Mouse (Mus musculus) erythroid progenitor cell, adult 5-6 weeks (primary cell): Measurements from ENCODE around the gene Ache. TPM values are rescaled to one million over a fixed set of nuclear protein-coding genes. Genes with fewer than 3 reads are reported as not detected.
"Not testable (repeated sequence)": the region's sequence is repeated elsewhere in the genome, so short reads cannot be mapped to it uniquely, and the experiment has no call there.

Experiments used
- ATAC-seq: replicated peaks from 2 replicates; pipeline ENCODE4 v1.8.0; 2016; ENCODE audit warnings: moderate number of reproducible peaks, mild to moderate bottlenecking, moderate TSS enrichment, inconsistent platforms; ENCODE audit not compliant: poor library complexity, low FRiP score, severe bottlenecking
- total RNA-seq, 2 experiments: library from RNA; stranded (forward) in 1 of 2; stranded (reverse) in 1 of 2; fragments of 150-400 nt in 1 of 2; fragments of 186-747, 209-891 nt in 1 of 2; gene quantifications; 2 replicates each; pipeline versions ENCODE4 v1.2.3 to v1.2.4; 2015 to 2017; ENCODE audit warnings: low replicate concordance in 2 of 2

Ache gene
- total RNA-seq (2015; ENCODE audit: low replicate concordance) (261 and 288 TPM in 2 replicates), total RNA-seq (2017; ENCODE audit: low replicate concordance) (159 and 175 TPM in 2 replicates)

DNA sequence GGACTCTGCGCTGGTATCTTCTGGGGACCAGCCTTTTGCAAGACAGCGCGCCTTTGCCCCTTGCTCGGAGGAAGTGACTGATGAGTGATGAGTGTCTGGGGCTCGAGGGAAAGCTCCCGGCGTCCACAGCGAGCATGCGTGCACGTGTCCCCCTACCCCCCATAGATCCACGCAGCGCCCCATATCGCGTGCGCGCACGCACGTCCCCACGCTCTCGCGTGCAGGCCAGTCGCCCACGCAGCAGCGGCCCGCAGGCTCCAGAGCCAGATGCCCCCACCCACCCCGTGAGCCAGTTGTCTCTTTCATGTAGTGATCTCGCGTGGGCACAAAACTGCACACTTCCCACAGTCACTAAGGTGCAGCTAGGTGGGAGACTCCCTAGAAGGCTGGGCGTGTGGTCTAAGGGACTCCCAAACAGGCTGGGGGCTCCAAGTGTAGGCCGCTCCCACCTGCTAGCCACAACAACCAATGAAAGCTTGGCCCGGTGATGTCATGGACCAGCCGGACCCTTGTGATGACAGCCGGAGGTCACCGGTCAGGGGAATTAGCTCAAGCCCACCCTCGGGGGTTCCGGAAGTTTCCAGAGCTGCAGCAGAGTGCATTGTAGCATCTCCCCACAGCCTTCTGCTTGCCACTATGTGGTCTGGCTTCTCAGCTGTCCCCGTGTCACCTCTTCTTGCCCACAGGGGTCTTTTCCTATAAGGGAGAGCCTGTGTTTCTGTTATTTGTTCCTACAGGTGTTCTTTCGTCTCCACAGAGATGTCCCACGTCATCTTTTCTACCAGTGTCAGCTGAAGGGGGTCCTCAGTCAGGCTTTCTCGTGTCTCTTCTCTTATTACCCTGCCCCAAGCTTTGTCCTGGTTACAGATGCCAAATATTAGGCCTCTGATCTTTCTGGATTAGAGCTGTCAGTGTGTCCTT, at the start of gene Ache:
Ache (plus strand) TSS at position 488 of the 921 bp plus-strand sequence.
- no peak for ATAC-seq

DNA sequence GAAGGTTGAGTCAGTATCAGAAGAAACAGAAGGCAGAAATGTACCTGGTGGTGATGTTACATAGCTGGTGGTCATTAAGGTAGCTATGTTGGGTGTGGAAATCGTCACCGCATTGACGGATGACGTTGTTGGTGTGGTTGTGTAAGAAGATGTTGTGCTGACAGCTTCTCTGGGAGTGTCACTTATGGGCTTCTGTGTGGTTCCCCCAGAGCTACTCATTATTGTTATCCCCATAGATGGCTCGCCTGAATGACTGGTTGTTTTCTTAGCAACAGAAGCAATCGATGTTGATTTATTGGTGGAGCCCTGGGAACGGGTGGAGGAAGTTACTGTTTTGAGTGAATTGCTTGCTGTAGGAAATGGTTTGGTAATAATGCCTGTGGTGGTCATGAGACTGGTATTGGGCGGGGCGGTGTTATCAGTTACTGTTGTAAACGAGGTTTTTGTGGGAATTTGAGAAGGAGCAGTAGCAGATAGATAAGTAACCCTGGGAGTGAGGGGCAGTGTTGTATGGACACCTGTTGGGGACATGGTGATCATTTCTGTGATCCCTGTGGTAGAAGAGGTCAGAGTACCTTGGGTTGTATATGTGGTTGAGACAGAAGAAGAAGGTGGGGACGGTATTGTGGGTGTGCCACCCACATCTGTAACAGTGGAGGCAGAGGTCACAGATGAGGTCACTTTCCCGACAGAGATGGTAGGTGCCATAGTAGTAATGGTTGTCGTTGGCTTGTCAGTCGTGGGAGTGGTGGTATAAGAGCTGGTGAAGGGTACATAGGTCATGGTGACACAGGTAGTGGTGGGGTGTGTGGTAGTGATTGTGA, 23.2 kb upstream of the Ache start:
- ATAC-seq: 0 out of 2 replicates have a peak, but pooled peaks have one; percentile 39

DNA sequence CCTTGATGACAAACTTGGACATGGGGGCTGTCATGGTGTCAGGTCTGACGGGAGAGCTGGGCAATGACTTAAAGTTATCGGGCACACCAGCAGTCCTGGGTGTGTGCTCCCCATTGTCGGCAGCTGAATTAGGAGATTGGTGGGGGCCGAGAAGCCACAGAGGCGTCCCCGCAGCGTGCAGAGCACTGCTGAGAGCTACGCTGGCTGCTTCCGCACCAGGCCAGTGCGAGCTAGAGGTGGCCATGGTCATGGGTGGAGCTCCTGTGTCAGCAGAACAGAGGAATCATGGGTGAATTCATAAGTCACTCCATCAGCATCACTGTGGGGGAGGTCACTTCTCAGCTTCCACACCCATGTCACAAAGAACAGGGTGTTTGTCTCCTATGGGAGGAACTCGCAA, 22.5 kb upstream of the Ache start:
- no peak for ATAC-seq

DNA sequence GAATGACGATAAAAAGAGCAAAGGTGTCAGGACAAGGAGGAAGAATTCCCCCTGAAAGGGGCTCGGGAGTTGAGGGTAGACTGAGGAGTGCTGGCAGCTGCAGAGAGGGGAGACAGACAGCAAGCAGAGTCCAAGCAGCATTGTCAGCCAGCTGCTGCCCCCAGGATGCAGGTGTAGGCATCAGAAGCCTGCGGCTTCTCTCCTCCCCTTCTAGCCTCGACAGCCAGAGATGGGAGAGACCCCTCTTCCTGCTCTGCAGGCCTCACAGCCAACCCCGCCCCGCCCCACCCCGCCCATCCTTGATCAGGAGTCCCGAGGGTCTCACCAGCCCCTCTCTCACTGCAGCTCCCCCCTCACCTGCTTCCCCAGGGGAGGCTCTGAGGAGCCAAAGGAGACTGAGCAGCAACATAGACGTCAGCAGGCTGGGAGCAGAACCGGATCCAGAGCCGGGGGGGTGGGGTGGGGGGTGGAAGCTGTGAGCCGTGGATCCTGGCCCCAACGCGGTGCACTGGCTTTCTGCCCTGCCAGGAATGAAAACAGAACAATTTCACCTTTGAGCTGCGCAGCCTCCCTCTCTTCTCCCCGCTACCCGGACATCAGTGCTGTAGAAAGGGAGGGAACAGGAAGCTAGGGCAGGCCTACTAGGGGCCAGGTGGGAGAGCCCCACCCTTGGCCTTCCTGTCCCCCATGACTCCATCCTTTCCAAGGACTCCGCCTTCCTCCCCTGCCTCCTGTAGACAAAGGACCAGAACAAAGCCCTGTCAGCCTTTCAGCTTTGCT, 19.0 kb upstream of the Ache start:
- ATAC-seq: no peak

DNA sequence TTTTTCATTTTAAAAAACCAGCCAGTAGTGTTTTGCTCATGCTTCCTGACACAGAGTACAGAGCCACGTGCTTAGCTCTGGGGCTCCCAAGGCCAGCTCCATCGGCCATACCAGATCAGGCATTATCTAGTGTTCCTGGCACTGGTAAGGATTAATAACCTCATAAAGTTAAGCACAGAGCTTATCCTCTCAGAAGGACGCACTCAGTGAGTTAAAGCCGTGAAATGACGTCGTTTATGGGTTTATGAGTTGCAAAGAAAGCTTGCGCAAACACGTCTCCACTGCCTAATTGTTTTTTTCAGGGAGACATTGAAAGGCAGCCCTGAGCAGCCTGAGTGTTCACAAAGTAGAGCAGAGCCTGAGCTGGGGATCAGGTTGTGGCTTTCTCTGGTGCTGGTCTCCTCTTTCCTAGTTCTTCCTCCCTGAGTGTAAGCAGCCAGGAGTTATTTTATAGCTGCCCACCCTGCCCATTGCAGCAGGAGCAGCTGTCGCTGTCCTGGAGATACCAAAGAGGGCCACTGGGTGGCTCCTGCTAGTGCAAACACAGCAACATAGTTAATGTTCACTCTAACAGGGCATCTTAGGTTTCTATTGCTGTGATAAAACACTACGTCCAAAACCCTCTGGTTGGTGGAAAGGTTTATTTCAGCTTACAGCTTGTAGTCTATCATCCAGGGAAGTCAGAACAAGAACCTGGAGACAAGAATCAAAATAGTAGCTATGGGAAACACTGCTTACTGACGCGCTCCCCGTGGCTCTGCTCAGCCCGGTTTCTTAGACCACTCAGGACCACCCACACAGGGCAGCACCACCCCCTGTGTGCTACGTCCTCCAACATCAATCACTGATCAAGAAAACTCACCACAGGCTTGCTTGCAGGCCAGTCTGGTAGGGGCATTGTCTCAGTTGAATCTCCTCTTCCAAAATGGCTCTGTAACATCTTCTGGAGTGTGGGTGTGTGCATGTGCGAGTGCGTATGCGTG, 9.7 kb upstream of the Ache start:
- ATAC-seq: no peak

DNA sequence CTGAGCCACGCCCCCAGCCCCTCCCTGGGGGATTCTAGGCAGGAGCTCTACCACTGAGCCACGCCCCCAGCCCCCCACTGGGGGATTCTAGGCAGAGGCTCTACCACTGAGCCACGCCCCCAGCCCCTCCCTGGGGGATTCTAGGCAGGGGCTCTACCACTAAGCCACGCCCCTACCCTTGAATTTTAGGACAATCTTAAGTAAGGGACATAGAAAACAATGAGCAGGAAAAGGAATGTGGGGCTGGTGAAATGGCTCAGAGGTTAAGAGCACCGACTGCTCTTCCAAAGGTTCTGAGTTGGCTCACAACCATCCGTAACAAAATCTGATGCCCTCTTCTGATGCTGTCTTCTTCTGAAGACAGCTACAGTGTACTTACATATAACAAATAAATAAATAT, 2.9 kb upstream of the Ache start:
- ATAC-seq: not testable (repeated sequence)

DNA sequence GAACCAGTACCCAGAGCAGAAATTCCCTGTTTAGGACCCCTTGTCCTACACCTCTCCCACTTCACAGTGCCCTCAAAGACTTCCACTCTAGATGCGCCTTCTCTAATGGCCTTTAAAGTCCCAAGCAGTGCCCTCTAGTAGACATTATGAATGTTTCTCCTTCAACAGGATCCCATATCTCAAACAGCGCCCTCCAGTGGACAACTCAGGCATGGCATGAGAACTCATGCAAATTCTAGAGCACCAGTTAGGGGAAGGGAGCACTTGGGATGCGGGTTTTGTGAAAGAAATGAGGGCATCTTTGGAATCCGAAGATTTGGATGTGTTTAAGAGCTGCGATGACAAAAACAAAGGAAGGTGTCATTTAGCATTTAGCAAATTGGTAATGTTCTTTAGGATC, 2.3 kb upstream of the Ache start:
- ATAC-seq: no peak

DNA sequence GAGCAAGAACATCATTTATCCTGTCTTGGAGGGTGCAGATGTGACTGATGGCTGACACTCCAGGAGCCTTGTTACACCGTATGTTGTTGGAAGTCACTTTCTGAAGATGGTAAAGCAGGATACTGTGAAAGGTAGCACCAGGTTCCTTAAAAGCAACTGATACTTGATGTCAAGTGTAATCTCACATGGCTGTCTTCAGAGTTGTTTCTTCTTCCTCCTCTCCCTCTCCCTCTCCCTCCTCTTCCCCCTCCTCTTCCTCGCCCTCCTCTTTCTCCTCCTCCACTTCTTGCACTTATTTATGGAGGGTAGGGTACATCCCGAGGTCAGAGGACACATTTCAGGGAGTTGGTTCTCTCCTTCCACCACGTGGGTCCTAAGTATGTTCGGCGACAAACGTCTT, 1.3 kb upstream of the Ache start:
- no peak for ATAC-seq

DNA sequence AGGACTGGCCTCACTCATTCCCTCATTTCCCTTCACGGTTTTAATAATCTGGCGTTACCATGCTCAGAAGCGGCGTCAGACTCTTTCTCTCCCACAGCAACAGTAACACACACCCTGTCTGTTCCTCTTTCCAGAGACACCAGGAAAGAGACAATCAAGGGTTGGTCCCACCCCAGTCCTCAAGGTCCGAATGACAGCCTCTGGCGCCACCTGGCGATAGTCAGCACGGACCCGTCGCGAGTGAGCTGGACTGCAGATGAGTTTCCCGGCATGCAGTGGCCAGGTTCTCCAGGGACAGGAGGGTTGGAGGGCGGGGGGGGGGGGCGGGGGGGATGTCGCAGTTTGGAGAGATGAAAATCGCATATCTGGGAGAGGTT, 676 bp upstream of the Ache start:
- peak; percentile 25; the same call in 1 of the 2 replicates for ATAC-seq

DNA sequence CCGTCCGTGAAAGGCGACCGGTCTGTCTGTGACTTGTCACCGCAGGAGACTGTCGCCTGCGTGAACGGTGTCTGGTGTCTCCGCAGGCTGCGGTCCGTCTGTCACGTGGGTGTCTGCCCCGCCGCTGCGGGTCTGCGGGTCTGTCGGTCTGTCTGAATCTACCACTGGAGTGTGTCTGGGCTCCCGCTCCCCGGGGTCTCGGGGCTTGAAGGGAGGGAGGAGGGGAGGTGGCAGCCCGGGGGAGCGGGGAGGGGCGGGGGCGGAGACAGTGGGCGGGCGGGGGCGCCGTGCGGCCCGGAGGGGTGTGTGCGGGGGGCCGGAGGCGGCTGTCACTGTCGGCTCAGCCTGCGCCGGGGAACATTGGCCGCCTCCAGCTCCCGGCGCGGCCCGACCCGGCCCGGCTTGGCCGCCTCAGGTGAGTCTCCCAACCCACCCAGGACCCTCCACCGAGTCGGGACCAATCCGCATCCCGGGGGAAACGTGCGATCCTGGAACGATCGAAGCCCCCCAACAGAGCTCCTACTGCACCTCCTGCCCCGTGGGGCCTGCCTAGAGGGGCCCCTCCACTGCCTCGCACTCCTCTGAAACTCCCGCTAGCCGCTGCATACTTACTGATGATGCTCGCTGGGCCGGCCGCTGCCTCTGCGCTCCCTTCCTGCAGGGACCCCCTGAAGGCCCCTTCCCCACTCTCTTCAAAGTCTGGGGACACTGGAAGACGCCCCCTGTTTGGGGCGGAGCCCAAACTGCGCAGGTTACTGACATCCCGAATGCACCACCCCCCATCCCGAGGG, 829 bp downstream of the Ache start:
- ATAC-seq: no peak

DNA sequence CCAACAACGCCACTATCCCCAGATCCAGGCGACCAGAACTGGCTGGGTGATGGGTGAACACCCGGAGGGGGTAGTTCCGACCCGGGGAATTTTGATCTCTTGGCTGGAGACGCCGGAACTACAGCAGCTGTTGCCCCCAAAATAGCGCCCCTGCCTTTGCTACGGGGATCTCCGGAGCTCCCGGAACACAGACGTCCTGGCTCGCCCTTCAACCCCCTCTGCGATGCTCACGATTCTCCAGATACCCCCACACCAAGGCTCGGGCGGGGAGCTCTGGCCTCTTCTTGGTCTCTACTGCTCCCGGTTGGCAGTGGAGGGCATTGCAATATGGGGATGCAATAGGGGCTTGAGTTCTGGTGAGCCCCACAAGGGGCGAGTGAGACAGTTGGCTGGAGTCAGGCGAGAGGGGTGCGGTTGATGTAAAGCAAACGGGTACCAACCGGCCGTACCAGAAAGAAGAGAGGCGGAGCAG, 1.7 kb downstream of the Ache start:
- peak; percentile 41 for ATAC-seq

DNA sequence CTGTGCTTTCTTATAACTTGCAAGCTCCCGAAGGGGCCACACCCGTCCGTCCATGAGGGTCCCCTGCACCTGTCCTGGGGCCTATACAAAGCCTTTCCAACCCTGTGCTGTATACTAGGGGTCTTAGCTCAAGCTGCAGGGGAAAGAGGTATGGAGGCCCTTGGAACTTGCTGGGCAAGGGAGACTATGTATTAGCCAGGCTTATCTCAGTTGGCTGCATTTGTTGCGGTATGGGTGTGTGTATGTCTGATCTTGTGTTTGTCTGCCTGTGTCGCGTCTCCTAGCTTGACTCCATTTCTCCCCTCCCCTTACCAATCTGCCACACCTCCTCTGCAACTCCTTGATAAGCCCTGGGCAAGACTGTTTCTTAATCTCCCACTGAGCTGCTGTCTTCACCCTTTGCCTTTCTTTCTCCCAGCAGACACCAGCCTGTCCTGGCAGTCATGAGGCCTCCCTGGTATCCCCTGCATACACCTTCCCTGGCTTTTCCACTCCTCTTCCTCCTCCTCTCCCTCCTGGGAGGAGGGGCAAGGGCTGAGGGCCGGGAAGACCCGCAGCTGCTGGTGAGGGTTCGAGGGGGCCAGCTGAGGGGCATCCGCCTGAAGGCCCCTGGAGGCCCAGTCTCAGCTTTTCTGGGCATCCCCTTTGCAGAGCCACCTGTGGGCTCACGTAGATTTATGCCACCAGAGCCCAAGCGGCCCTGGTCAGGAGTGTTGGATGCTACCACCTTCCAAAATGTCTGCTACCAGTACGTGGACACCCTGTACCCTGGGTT, 2.5 kb downstream of the Ache start:
- ATAC-seq: peak; percentile 53

DNA sequence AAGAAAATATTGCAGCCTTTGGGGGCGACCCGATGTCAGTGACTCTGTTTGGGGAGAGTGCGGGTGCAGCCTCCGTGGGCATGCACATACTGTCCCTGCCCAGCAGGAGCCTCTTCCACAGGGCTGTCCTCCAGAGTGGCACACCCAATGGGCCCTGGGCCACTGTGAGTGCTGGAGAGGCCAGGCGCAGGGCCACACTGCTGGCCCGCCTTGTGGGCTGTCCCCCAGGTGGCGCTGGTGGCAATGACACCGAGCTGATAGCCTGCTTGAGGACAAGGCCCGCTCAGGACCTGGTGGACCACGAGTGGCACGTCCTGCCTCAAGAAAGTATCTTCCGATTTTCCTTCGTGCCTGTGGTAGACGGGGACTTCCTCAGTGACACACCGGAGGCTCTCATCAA, 3.4 kb downstream of the Ache start:
- ATAC-seq: peak; percentile 51

DNA sequence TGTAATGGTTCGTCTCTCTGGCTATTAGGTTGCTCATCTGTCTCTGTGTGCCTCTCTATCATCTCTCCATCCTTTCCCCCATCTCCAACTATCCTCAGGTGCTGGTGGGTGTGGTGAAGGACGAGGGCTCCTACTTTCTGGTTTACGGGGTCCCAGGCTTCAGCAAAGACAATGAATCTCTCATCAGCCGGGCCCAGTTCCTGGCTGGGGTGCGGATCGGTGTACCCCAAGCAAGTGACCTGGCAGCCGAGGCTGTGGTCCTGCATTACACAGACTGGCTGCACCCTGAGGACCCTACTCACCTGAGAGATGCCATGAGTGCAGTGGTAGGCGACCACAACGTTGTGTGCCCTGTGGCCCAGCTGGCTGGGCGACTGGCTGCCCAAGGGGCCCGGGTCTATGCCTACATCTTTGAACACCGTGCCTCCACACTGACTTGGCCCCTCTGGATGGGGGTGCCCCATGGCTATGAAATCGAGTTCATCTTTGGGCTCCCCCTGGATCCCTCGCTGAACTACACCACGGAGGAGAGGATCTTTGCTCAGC, 4.1 kb downstream of the Ache start:
- no peak for ATAC-seq

DNA sequence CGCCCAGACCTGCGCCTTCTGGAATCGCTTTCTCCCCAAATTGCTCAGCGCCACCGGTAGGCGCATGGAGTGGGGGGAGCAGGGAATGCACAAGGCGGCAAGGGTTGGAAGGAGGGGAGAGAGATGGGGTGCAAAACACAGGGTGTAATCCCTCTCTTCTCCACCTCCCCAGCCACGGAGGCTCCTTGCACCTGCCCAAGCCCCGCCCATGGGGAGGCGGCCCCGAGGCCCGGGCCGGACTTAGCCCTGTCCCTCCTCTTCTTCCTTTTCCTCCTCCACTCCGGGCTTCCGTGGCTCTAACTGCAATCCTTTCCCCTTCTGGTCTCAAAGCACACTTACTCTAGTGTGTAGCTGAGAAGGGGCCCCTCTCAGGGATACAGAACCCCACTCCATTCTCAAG, 6.0 kb downstream of the Ache start:
- ATAC-seq: peak; percentile 49

DNA sequence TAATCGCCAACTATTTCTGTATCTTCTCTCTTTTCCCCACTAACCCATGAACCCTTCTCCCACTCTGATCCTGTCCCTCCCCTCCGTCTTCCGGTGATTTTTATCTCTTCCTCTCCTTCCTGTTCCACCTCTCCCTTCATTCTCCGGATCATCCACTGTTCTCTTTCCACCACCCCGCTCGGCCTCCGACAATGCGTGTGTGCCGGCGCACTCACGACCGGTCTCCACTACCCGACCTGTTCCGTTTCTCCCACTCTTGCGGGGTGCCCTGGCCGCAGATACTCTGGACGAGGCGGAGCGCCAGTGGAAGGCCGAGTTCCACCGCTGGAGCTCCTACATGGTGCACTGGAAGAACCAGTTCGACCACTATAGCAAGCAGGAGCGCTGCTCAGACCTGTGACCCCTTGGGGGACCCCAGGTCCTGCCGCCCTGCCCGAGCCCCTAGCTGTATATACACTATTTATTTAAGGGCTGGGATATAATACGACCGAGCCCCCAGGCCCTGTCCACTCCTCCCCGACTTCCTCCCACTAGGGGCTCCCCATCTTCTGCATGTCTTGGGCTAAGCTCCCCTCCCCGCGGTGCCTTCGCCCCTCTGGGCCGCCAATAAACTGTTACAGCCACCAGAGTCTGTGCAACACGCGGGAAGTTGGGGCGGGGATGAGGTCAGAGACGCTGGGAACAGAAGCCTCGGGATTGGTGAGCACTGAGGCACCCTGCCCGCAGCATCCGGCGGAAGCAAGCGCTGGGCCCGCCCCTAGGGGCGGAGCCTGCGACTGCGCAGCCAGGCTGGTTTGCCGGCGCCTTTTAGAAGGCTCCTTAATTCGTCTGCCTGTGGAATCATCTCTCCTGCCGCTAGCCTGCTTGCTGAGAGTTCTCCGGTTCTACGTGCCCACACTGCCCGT, 6.8 kb downstream of the Ache start, which contains the start of gene Ufsp1:
Ufsp1 (plus strand) TSS at position 791 of the 905 bp plus-strand sequence.
- peak; percentile 62 for ATAC-seq
